In genomic region chr11:120572752-120573584, GRCm38 (mm10) we compare ENCODE assay signal across 7 mouse cellular contexts. TPM values are rescaled to one million over a fixed set of nuclear protein-coding genes. Genes with fewer than 3 reads are reported as not detected.
DNase-seq lines count a peak whose midpoint lies in the region; ATAC-seq and TF ChIP-seq lines count a peak whose summit lies in the region.

P4hb (minus strand) TSS chr11:120573253.

- under 1% methylated on average over 94 of the region's 94 CpGs for WGBS in embryonic facial prominence, embryonic 10.5 days
- whole genome bisulfite sequencing in intestine, postnatal 0 days: under 1% methylated on average over 93 of the region's 94 CpGs
- WGBS in midbrain, embryonic 12.5 days: under 1% methylated on average over 94 of the region's 94 CpGs
- under 1% methylated on average over 94 of the region's 94 CpGs for WGBS in small intestine, adult 2 months

- peaks cover 56% of the 10 kb centered on the region for H3K36me3 ChIP-seq in embryonic facial prominence, embryonic 10.5 days (replicated peaks)
- peaks cover 37% of the 10 kb centered on the region for H3K36me3 ChIP-seq in intestine, postnatal 0 days (ENCODE audit: control insufficient read depth, insufficient read depth)
- peaks cover 43% of the 10 kb centered on the region for H3K36me3 ChIP-seq in midbrain, embryonic 12.5 days
- H3K36me3 ChIP-seq in small intestine, adult 2 months (ENCODE audit: control insufficient read depth, insufficient read depth, low read length): peaks cover 34% of the 10 kb centered on the region

- H3K4me2 ChIP-seq in intestine, postnatal 0 days (replicated peaks; ENCODE audit: low read depth): peak within 1 kb of the TSS; percentile 80
- peak within 1 kb of the TSS; percentile 83 for H3K4me2 ChIP-seq in midbrain, embryonic 12.5 days (replicated peaks)

- TF ChIP-seq POLR2A in small intestine, adult 2 months (IDR thresholded peaks at IDR 0.05; ENCODE audit: low read depth, low read length): peak; percentile 92

- no peaks in the 10 kb centered on the region for H3K9me3 ChIP-seq in embryonic facial prominence, embryonic 10.5 days
- no peaks in the 10 kb centered on the region for H3K9me3 ChIP-seq in intestine, postnatal 0 days (ENCODE audit: control insufficient read depth)
- no peaks in the 10 kb centered on the region for H3K9me3 ChIP-seq in midbrain, embryonic 12.5 days

- H3K4me1 ChIP-seq in embryonic facial prominence, embryonic 10.5 days: peaks cover 30% of the 10 kb centered on the region
- peaks cover 14% of the 10 kb centered on the region; the same call in 1 of the 2 replicates for H3K4me1 ChIP-seq in intestine, postnatal 0 days (replicated peaks; ENCODE audit: control insufficient read depth, insufficient read depth, low read length)
- peaks cover 24% of the 10 kb centered on the region for H3K4me1 ChIP-seq in midbrain, embryonic 12.5 days
- H3K4me1 ChIP-seq in small intestine, adult 2 months (ENCODE audit: control insufficient read depth, insufficient read depth, insufficient read length, low read length): peaks cover 21% of the 10 kb centered on the region

- H3K27ac ChIP-seq in embryonic facial prominence, embryonic 10.5 days (replicated peaks): peak within 1 kb of the TSS; percentile 96
- H3K27ac ChIP-seq in intestine, postnatal 0 days (ENCODE audit: low read depth, low read length): peak within 1 kb of the TSS; percentile 97
- peak within 1 kb of the TSS; percentile 93 for H3K27ac ChIP-seq in midbrain, embryonic 12.5 days (replicated peaks)
- peak within 1 kb of the TSS; percentile 92 for H3K27ac ChIP-seq in small intestine, adult 2 months (ENCODE audit: insufficient read depth, low read depth, low read length)

- intact Hi-C loops in left cerebral cortex, postnatal 4 days (cut with DNase I): no loop called here

- peak within 1 kb of the TSS; percentile 64 for H3K4me3 ChIP-seq in embryonic facial prominence, embryonic 10.5 days
- H3K4me3 ChIP-seq in intestine, postnatal 0 days (ENCODE audit: low read depth, low read length): peak within 1 kb of the TSS; percentile 92
- H3K4me3 ChIP-seq in midbrain, embryonic 12.5 days: peak within 1 kb of the TSS; percentile 91
- H3K4me3 ChIP-seq in small intestine, adult 2 months (ENCODE audit: low read depth, low read length): peak within 1 kb of the TSS; percentile 74

- no peak for TF ChIP-seq CTCF in intestine, postnatal 0 days (IDR thresholded peaks at IDR 0.05; ENCODE audit: low read depth)
- TF ChIP-seq CTCF in small intestine, adult 2 months (IDR thresholded peaks at IDR 0.05; ENCODE audit: extremely low read depth, insufficient read length, insufficient replicate concordance, low read depth, low read length): no peak

- peak; percentile 92 for ATAC-seq in intestine, postnatal 0 days
- ATAC-seq in midbrain, embryonic 12.5 days (ENCODE audit: low FRiP score, low read depth): peak; percentile 97

- H3K9ac ChIP-seq in intestine, postnatal 0 days (ENCODE audit: low read depth, low read length): peak within 1 kb of the TSS; percentile 98
- H3K9ac ChIP-seq in midbrain, embryonic 12.5 days (replicated peaks): peak within 1 kb of the TSS; percentile 90

- H3K27me3 ChIP-seq in embryonic facial prominence, embryonic 10.5 days (replicated peaks; ENCODE audit: low read depth, poor library complexity, severe bottlenecking): no peaks in the 10 kb centered on the region
- H3K27me3 ChIP-seq in intestine, postnatal 0 days (replicated peaks; ENCODE audit: control insufficient read depth, insufficient read depth, low read length): no peaks in the 10 kb centered on the region
- no peaks in the 10 kb centered on the region for H3K27me3 ChIP-seq in midbrain, embryonic 12.5 days
- no peaks in the 10 kb centered on the region for H3K27me3 ChIP-seq in small intestine, adult 2 months (ENCODE audit: control insufficient read depth, insufficient read depth, low read length)

- peak; percentile 100 for DNase-seq in adrenal gland, postnatal 10 days
- DNase-seq in embryonic facial prominence, embryonic 10.5 days (ENCODE audit: low spot score): peak; percentile 100
- peak; percentile 93 for DNase-seq in gonadal fat pad, adult 2 months (ENCODE audit: low read depth)
- DNase-seq in left cerebral cortex, postnatal 4 days: peak; percentile 100

RNA-seq across cellular contexts. Expression of gene P4hb, which starts in this region (rescaled TPM):
- 100 to 1,000 TPM; 424 to 571 TPM for total RNA-seq in adrenal gland, postnatal 10 days (2021)
- 556 and 565 TPM in 2 replicates for polyA plus RNA-seq in embryonic facial prominence, embryonic 10.5 days (2016; fragmentation: Nextera tagmentation; extraction: Ambion mirVana)
- 372 and 394 TPM in 2 replicates for polyA plus RNA-seq in gonadal fat pad, adult 2 months (2012; rRNA removed)
- polyA plus RNA-seq in intestine, postnatal 0 days (2015; fragmentation: Nextera tagmentation; extraction: Ambion mirVana): 2,516 and 2,539 TPM in 2 replicates
- total RNA-seq in left cerebral cortex, postnatal 4 days (2021): 100 to 1,000 TPM; 187 to 203 TPM
- 384 and 418 TPM in 2 replicates for polyA plus RNA-seq in midbrain, embryonic 12.5 days (2016; fragmentation: Nextera tagmentation; extraction: Ambion mirVana)
- 442 and 705 TPM in 2 replicates for polyA plus RNA-seq in small intestine, adult 2 months (2012; rRNA removed)

Comparison
In these comparisons a context has a peak if more than half of its experiments do, and no peak if none do; other contexts are left out.
1. Peak in every context shown above with its lines: DNase-seq, ATAC-seq, H3K4me3 ChIP-seq and H3K27ac ChIP-seq.